Comparison of ENCODE assay signal across 16 mouse cellular contexts in genomic region chr12:53875226-53875625, GRCm38 (mm10).
DNase-seq lines count a peak whose midpoint lies in the region; ATAC-seq lines count a peak whose summit lies in the region.
"Had no signal": no experiment of that assay in that cellular context is flagged by ENCODE, and none has a peak within 500 bp of the region (broad histone marks: within the 10 kb centered on the region; RNA-seq: fewer than 3 reads in every experiment).

No protein-coding gene starts in this region.

- no peak overlapping the region for H3K27ac ChIP-seq in hindbrain, embryonic 11.5 days (ENCODE audit: low read depth, low read length)
- H3K27ac ChIP-seq in hindbrain, embryonic 14.5 days = no peak overlapping the region
- no peak overlapping the region for H3K27ac ChIP-seq in limb, embryonic 11.5 days (replicated peaks; ENCODE audit: low read depth, low read length)
- H3K27ac ChIP-seq in limb, embryonic 10.5 days = no peak overlapping the region
- H3K27ac ChIP-seq: layer of hippocampus, adult 2 months; left cerebral cortex, adult 2 months; lung, embryonic 15.5 days had no signal

- H3K4me3 ChIP-seq in hindbrain, embryonic 11.5 days (ENCODE audit: low read depth, low read length) = no peak overlapping the region
- no peak overlapping the region for H3K4me3 ChIP-seq in hindbrain, embryonic 14.5 days (replicated peaks; ENCODE audit: low read length)
- no peak overlapping the region for H3K4me3 ChIP-seq in limb, embryonic 11.5 days (ENCODE audit: low read depth, low read length)
- no peak overlapping the region for H3K4me3 ChIP-seq in limb, embryonic 10.5 days
- H3K4me3 ChIP-seq: heart, embryonic 12.5 days; layer of hippocampus, adult 2 months; left cerebral cortex, adult 2 months; lung, embryonic 15.5 days had no signal

- peak; percentile 28 for DNase-seq in hindbrain, embryonic 11.5 days (ENCODE audit: low spot score)
- no peak for DNase-seq in hindbrain, embryonic 14.5 days (ENCODE audit: low spot score)
- DNase-seq in limb, embryonic 11.5 days (ENCODE audit: low spot score) = peak; percentile 21
- no peak for DNase-seq in limb, embryonic 10.5 days (ENCODE audit: low spot score)
- DNase-seq in embryo, embryonic 11 days = peak; percentile 34
- peak; percentile 95 for DNase-seq in retina, postnatal 1 day
- DNase-seq in gastrocnemius, adult 18-20 months (ENCODE audit: low spot score) = no peak
- DNase-seq: cerebellum, postnatal 36 days; heart, postnatal 36 days; kidney, adult 18-20 months; liver; thymus, postnatal 36 days had no signal

- H3K9me3 ChIP-seq in hindbrain, embryonic 11.5 days (ENCODE audit: control insufficient read depth, low read length) = no peaks in the 10 kb centered on the region
- H3K9me3 ChIP-seq in hindbrain, embryonic 14.5 days (ENCODE audit: control insufficient read depth, low read length) = peaks cover 8% of the 10 kb centered on the region; the same call in 1 of the 2 replicates
- no peaks in the 10 kb centered on the region for H3K9me3 ChIP-seq in limb, embryonic 11.5 days (ENCODE audit: control insufficient read depth, low read length)
- H3K9me3 ChIP-seq in limb, embryonic 10.5 days (replicated peaks) = no peaks in the 10 kb centered on the region
- H3K9me3 ChIP-seq: heart, embryonic 12.5 days; lung, embryonic 15.5 days had no signal

- WGBS in hindbrain, embryonic 11.5 days = 39% methylated on average over 3 of the region's 3 CpGs
- WGBS in hindbrain, embryonic 14.5 days = 39% methylated on average over 3 of the region's 3 CpGs
- WGBS in limb, embryonic 11.5 days = 63% methylated on average over 3 of the region's 3 CpGs
- WGBS in limb, embryonic 10.5 days = 56% methylated on average over 3 of the region's 3 CpGs

- no peak overlapping the region for H3K9ac ChIP-seq in hindbrain, embryonic 11.5 days (ENCODE audit: low read depth, low read length)
- H3K9ac ChIP-seq in hindbrain, embryonic 14.5 days = no peak overlapping the region
- H3K9ac ChIP-seq in limb, embryonic 11.5 days (ENCODE audit: low read length) = no peak overlapping the region
- H3K9ac ChIP-seq: heart, embryonic 12.5 days; lung, embryonic 15.5 days had no signal

- no peaks in the 10 kb centered on the region for H3K4me1 ChIP-seq in hindbrain, embryonic 11.5 days (replicated peaks; ENCODE audit: control insufficient read depth, insufficient read depth, low read length)
- H3K4me1 ChIP-seq in hindbrain, embryonic 14.5 days (replicated peaks; ENCODE audit: control insufficient read depth, insufficient read depth, low read length) = no peaks in the 10 kb centered on the region
- H3K4me1 ChIP-seq in limb, embryonic 11.5 days (ENCODE audit: control insufficient read depth, insufficient read depth, low read length) = no peaks in the 10 kb centered on the region
- no peaks in the 10 kb centered on the region; the same call in 1 of the 2 replicates for H3K4me1 ChIP-seq in limb, embryonic 10.5 days
- H3K4me1 ChIP-seq: heart, embryonic 12.5 days; lung, embryonic 15.5 days had no signal

- no peak overlapping the region for H3K4me2 ChIP-seq in hindbrain, embryonic 11.5 days (replicated peaks; ENCODE audit: low read depth, low read length)
- H3K4me2 ChIP-seq in hindbrain, embryonic 14.5 days (replicated peaks) = no peak overlapping the region
- H3K4me2 ChIP-seq in limb, embryonic 11.5 days (ENCODE audit: low read depth, severe bottlenecking) = no peak overlapping the region
- H3K4me2 ChIP-seq: heart, embryonic 12.5 days; lung, embryonic 15.5 days had no signal

- no peak for ATAC-seq in hindbrain, embryonic 11.5 days (ENCODE audit: low FRiP score)
- ATAC-seq in hindbrain, embryonic 14.5 days (ENCODE audit: low FRiP score) = no peak
- no peak for ATAC-seq in limb, embryonic 11.5 days (ENCODE audit: insufficient number of reproducible peaks, low FRiP score, low TSS enrichment, low read depth)

- no peaks in the 10 kb centered on the region for H3K36me3 ChIP-seq in hindbrain, embryonic 11.5 days (ENCODE audit: control insufficient read depth, insufficient read depth, low read length)
- H3K36me3 ChIP-seq in hindbrain, embryonic 14.5 days (replicated peaks; ENCODE audit: control insufficient read depth, insufficient read depth) = no peaks in the 10 kb centered on the region
- H3K36me3 ChIP-seq in limb, embryonic 11.5 days (ENCODE audit: control insufficient read depth, insufficient read depth, low read length) = no peaks in the 10 kb centered on the region
- H3K36me3 ChIP-seq in limb, embryonic 10.5 days = no peaks in the 10 kb centered on the region
- H3K36me3 ChIP-seq: heart, embryonic 12.5 days; lung, embryonic 15.5 days had no signal

- H3K27me3 ChIP-seq in hindbrain, embryonic 11.5 days (ENCODE audit: control insufficient read depth, insufficient read depth, low read length) = no peaks in the 10 kb centered on the region
- no peaks in the 10 kb centered on the region for H3K27me3 ChIP-seq in hindbrain, embryonic 14.5 days (ENCODE audit: control insufficient read depth, insufficient read depth, low read length)
- 0 out of 2 replicates have a peak, but pooled peaks cover 2% of the 10 kb centered on the region for H3K27me3 ChIP-seq in limb, embryonic 11.5 days (ENCODE audit: control insufficient read depth, insufficient read depth, low read length)
- peaks cover 62% of the 10 kb centered on the region for H3K27me3 ChIP-seq in limb, embryonic 10.5 days (ENCODE audit: low read depth, poor library complexity, severe bottlenecking)
- H3K27me3 ChIP-seq: heart, embryonic 12.5 days; lung, embryonic 15.5 days had no signal

Comparison
In these comparisons a context has a peak if more than half of its experiments do, and no peak if none do; other contexts are left out.
1. DNase-seq: peak in hindbrain, embryonic 11.5 days (single experiment), limb, embryonic 11.5 days (single experiment), embryo, embryonic 11 days (single experiment) and retina, postnatal 1 day (single experiment); none in hindbrain, embryonic 14.5 days (single experiment), limb, embryonic 10.5 days (single experiment) and gastrocnemius, adult 18-20 months (single experiment).